11 mouse cellular contexts compared by ENCODE assay signal in genomic region chr11:86596187-86596960, GRCm38 (mm10). TPM values are rescaled to one million over a fixed set of nuclear protein-coding genes. Genes with fewer than 3 reads are reported as not detected.
DNase-seq lines count a peak whose midpoint lies in the region; ATAC-seq and TF ChIP-seq lines count a peak whose summit lies in the region.
"Had no signal": no experiment of that assay in that cellular context is flagged by ENCODE, and none has a peak within 500 bp of the region (broad histone marks: within the 10 kb centered on the region; RNA-seq: fewer than 3 reads in every experiment).

No protein-coding gene starts in this region.

- H3K4me3 ChIP-seq in lung, embryonic 15.5 days, result no peak overlapping the region
- no peak overlapping the region for H3K4me3 ChIP-seq in lung, adult 2 months (replicated peaks; ENCODE audit: extremely low read depth, low read depth, low read length)
- H3K4me3 ChIP-seq in testis, adult 2 months (ENCODE audit: control insufficient read depth, low read depth, low read length), result no peak overlapping the region
- H3K4me3 ChIP-seq: forebrain, embryonic 10.5 days; hindbrain, embryonic 15.5 days had no signal

- H3K27ac ChIP-seq in lung, embryonic 15.5 days, result peak overlapping the region; percentile 65; the same call in 1 of the 2 replicates
- H3K27ac ChIP-seq in testis, adult 2 months (ENCODE audit: control insufficient read depth, insufficient read depth, low read depth, low read length), result peak overlapping the region; percentile 67
- H3K27ac ChIP-seq: forebrain, embryonic 10.5 days; hindbrain, embryonic 15.5 days had no signal

- no peak overlapping the region for H3K9ac ChIP-seq in lung, embryonic 15.5 days
- H3K9ac ChIP-seq: hindbrain, embryonic 15.5 days had no signal

- no peaks in the 10 kb centered on the region for H3K36me3 ChIP-seq in lung, embryonic 15.5 days
- H3K36me3 ChIP-seq in testis, adult 2 months (ENCODE audit: control insufficient read depth, insufficient read depth, low read length), result no peaks in the 10 kb centered on the region
- H3K36me3 ChIP-seq: hindbrain, embryonic 15.5 days had no signal

- no peaks in the 10 kb centered on the region for H3K27me3 ChIP-seq in lung, embryonic 15.5 days
- H3K27me3 ChIP-seq in testis, adult 2 months (ENCODE audit: control insufficient read depth, insufficient read depth, low read length), result no peaks in the 10 kb centered on the region
- H3K27me3 ChIP-seq: hindbrain, embryonic 15.5 days had no signal

- WGBS in lung, embryonic 15.5 days, result 69% methylated on average over 7 of the region's 7 CpGs
- WGBS in lung, adult 2 months, result 73% methylated on average over 7 of the region's 7 CpGs

- no peak for ATAC-seq in lung, embryonic 15.5 days (ENCODE audit: borderline replicate concordance, extremely low read depth, low FRiP score, low TSS enrichment)

- TF ChIP-seq POLR2A in lung, adult 2 months (IDR thresholded peaks at IDR 0.05; ENCODE audit: borderline replicate concordance, extremely low read depth, low read depth, low read length), result no peak
- TF ChIP-seq POLR2A in testis, adult 2 months (IDR thresholded peaks at IDR 0.05; ENCODE audit: control insufficient read depth, low read depth, low read length), result no peak

- H3K4me1 ChIP-seq in lung, embryonic 15.5 days, result peaks cover 23% of the 10 kb centered on the region
- H3K4me1 ChIP-seq in lung, adult 2 months (ENCODE audit: control insufficient read depth, insufficient read depth, low read length), result peaks cover 7% of the 10 kb centered on the region
- H3K4me1 ChIP-seq in testis, adult 2 months (ENCODE audit: control insufficient read depth, insufficient read depth, low read length), result no peaks in the 10 kb centered on the region

- H3K9me3 ChIP-seq in lung, embryonic 15.5 days, result no peaks in the 10 kb centered on the region
- H3K9me3 ChIP-seq: forebrain, embryonic 10.5 days; hindbrain, embryonic 15.5 days had no signal

- DNase-seq in gastrocnemius, adult 18-20 months (ENCODE audit: low spot score), result peak; percentile 81
- no peak for DNase-seq in gastrocnemius, postnatal 10 days
- DNase-seq in lung, adult 2 months, result no peak
- peak; percentile 88 for DNase-seq in kidney, postnatal 14 days
- DNase-seq in embryo, embryonic 10 days (ENCODE audit: low spot score), result no peak
- no peak for DNase-seq in c-Kit-positive CD71-positive TER-119-positive erythroid progenitor cells, embryonic 14.5 days (ENCODE audit: low spot score)
- DNase-seq: thymus, postnatal 4 days had no signal

- no peak for TF ChIP-seq CTCF in lung, adult 2 months (IDR thresholded peaks at IDR 0.05; ENCODE audit: insufficient read depth, low read length)
- no peak for TF ChIP-seq CTCF in testis, adult 2 months (IDR thresholded peaks at IDR 0.05; ENCODE audit: control insufficient read depth, insufficient read depth, insufficient replicate concordance, low read depth, low read length)

- no peak overlapping the region for H3K4me2 ChIP-seq in lung, embryonic 15.5 days
- H3K4me2 ChIP-seq: hindbrain, embryonic 15.5 days had no signal

RNA-seq across cellular contexts. Expression of gene Tubd1, which starts 51.6 kb away (rescaled TPM):
- 1 to 10 TPM; 6.8 to 7.0 TPM for total RNA-seq in gastrocnemius, adult 18-20 months (2021)
- 1 to 10 TPM; 3.5 to 3.7 TPM for total RNA-seq in gastrocnemius, postnatal 10 days (2021)
- polyA plus RNA-seq in lung, embryonic 15.5 days (2015; fragmentation: Nextera tagmentation; extraction: Ambion mirVana), result 14.8 and 16.1 TPM in 2 replicates
- 2.6 and 4.0 TPM in 2 replicates for polyA plus RNA-seq in lung, adult 2 months (2012; rRNA removed)
- polyA plus RNA-seq in testis, adult 2 months (2012; rRNA removed), result 15.5 and 18.3 TPM in 2 replicates

RNA-seq across cellular contexts. Expression of gene Rps6kb1, which starts 51.8 kb away (rescaled TPM):
- 10 to 100 TPM; 19.6 to 20.1 TPM for total RNA-seq in gastrocnemius, adult 18-20 months (2021)
- 10 to 100 TPM; 36.8 to 43.3 TPM for total RNA-seq in gastrocnemius, postnatal 10 days (2021)
- polyA plus RNA-seq in lung, embryonic 15.5 days (2015; fragmentation: Nextera tagmentation; extraction: Ambion mirVana), result 59.0 and 61.1 TPM in 2 replicates
- 5.3 and 7.4 TPM in 2 replicates for polyA plus RNA-seq in lung, adult 2 months (2012; rRNA removed)
- polyA plus RNA-seq in testis, adult 2 months (2012; rRNA removed), result 4.1 and 4.4 TPM in 2 replicates

Comparison
In these comparisons a context has a peak if more than half of its experiments do, and no peak if none do; other contexts are left out.
1. DNase-seq: peak in gastrocnemius, adult 18-20 months (single experiment) and kidney, postnatal 14 days (single experiment); none in gastrocnemius, postnatal 10 days (single experiment), lung, adult 2 months (single experiment), embryo, embryonic 10 days (single experiment) and c-Kit-positive CD71-positive TER-119-positive erythroid progenitor cells, embryonic 14.5 days (single experiment).